Mouse (Mus musculus) kidney, postnatal 10 days (tissue): ENCODE results near the gene Cybc1.

Source experiments
- DNase-seq: peaks from one replicate; pipeline ENCODE4 v3.0.0; 2021; ENCODE audit warnings: mixed read lengths

The Cybc1 gene

GRCm38 (mm10) chr11:121229018-121229439, at the start of gene Cybc1:
Gene Cybc1, minus strand, starts transcription at chr11:121229322.
- DNase-seq = peak; percentile 84

- no peak for DNase-seq
Measured at GRCm38 (mm10) chr11:121278011-121278410, 48.9 kb upstream of the Cybc1 start.

- DNase-seq = no peak
Measured at GRCm38 (mm10) chr11:121277516-121277915, 48.4 kb upstream of the Cybc1 start.

GRCm38 (mm10) chr11:121261074-121261473, 32.0 kb upstream of the Cybc1 start:
- no peak for DNase-seq

- peak; percentile 59 for DNase-seq
Measured at GRCm38 (mm10) chr11:121260211-121260906, 31.2 kb upstream of the Cybc1 start.

- DNase-seq = peak; percentile 97
Measured at GRCm38 (mm10) chr11:121259160-121260100, 30.3 kb upstream of the Cybc1 start, which contains the start of gene Foxk2. Gene Foxk2, plus strand, starts transcription at chr11:121259990.

GRCm38 (mm10) chr11:121250196-121250595, 21.1 kb upstream of the Cybc1 start:
- DNase-seq = no peak

GRCm38 (mm10) chr11:121239669-121240068, 10.5 kb upstream of the Cybc1 start:
- no peak for DNase-seq

- no peak for DNase-seq
Measured at GRCm38 (mm10) chr11:121237345-121238128, 8.4 kb upstream of the Cybc1 start.

- peak; percentile 99 for DNase-seq
Measured at GRCm38 (mm10) chr11:121236564-121237344, 7.6 kb upstream of the Cybc1 start, which contains the start of gene Narf. Gene Narf, plus strand, starts transcription at chr11:121237253.

GRCm38 (mm10) chr11:121235475-121236238, 6.5 kb upstream of the Cybc1 start:
- peak; percentile 56 for DNase-seq

GRCm38 (mm10) chr11:121232706-121233105, 3.6 kb upstream of the Cybc1 start:
- no peak for DNase-seq

GRCm38 (mm10) chr11:121231628-121232291, 2.6 kb upstream of the Cybc1 start:
- DNase-seq = no peak

- no peak for DNase-seq
Measured at GRCm38 (mm10) chr11:121231191-121231590, 2.1 kb upstream of the Cybc1 start.

GRCm38 (mm10) chr11:121228129-121229017, 749 bp downstream of the Cybc1 start:
- peak; percentile 14 for DNase-seq

- DNase-seq = no peak
Measured at GRCm38 (mm10) chr11:121221321-121222010, 7.7 kb downstream of the Cybc1 start.

GRCm38 (mm10) chr11:121220771-121221170, 8.4 kb downstream of the Cybc1 start:
- DNase-seq = no peak

- no peak for DNase-seq
Measured at GRCm38 (mm10) chr11:121219776-121220175, 9.3 kb downstream of the Cybc1 start.

- no peak for DNase-seq
Measured at GRCm38 (mm10) chr11:121216831-121217230, 12.3 kb downstream of the Cybc1 start.
